Mouse (Mus musculus) urinary bladder, postnatal 25 days (tissue): Measurements from ENCODE around the gene Slc9a1.

Source experiments
- DNase-seq: peaks from one replicate; pipeline ENCODE4 v3.0.0; 2022; ENCODE audit warnings: low spot score

Slc9a1 gene

DNA sequence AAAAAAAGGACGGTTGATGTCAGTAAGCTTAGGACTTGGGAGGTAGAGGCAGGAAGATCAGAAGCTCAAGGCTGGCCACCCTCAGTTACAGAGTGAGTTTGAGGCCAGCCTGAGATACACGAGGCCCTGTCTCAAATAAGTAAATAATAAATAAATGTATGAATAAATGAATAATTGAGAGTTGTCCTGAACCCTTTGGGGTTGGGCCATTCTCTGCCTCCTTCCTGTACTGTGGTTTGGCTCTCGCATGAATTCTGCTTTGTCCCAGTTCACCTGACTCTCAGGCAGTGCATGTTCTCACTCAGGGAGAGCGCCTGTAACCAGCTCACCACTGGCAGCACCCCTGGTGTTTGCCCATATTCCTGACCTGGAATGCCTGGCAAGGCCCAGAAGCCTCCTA lies 4.5 kb downstream of the Slc9a1 start:
- no peak for DNase-seq

DNA sequence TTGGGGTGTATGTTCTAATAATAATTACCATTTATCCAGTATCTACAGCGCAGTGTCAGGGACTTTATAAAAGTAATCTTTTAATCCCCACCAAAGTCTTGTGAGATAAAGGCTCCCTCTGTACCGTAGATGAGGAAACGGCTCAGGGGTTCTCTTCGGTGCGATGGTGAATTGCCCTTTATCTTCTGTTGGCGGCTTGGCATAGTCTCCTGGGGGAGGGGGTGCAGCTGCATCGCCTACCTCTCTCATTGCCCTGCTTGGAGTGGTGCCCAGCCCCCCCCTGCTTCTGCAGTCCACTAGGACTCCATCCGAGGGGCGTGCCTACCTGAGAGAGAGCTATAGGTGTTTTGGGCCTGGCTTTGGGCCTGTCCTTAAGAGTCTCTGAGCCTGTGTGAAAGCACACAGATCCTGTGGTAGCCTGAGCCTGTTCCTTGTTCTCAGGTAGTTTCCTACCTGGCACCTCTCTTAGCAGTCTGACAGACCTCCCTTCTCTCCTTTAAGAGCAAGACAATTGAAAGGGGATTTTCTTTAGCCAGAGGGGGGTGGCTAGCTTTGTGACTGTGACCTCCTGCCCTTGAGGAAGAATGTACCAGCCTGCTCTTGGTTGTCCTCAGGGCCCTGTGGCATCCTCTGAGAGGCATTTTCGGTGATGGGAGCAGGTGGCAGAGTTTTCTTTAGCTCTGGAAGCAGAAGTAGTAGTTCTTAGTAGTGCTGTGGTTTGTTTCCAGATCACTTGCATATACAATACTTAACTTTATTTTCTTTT lies 6.5 kb downstream of the Slc9a1 start:
- no peak for DNase-seq

DNA sequence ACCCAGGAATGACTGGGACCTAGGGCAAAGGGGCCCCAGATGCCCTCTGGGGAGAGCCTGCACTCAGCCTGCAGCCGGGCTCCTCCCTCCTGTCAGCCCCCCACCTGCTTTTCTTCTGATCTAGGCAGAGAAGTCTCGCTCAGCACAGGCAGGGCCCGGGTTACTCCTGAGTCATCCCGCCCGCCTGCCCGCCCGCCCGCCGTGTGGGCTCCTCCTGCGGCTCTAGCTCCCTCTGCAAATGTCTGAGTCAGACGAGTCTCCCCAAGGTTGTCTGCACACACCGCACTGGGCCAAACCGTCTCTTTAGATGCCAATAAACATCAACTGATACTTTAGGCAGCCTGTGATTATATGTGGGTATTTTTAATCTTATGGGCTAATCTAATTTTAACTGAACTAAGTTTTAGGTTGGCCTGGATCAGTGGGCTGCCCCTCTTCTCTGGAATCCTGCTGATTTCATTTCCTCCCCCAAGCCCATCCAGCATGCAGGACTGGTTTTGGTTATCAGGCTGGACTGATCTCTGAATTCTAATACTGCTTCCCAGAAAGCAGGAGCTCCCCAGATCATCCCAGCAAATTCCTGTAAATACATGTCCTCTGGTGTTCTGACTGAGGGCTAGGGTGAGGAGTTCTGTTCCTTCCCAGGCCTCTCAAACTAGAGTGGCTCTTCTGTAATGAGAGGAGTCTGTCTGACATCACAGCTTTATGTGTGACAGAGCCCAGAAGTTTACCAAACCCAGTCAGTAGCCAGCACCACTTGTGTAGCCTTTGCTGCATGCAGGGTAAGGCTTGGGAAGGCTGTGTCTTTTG lies 8.9 kb downstream of the Slc9a1 start:
- no peak for DNase-seq

DNA sequence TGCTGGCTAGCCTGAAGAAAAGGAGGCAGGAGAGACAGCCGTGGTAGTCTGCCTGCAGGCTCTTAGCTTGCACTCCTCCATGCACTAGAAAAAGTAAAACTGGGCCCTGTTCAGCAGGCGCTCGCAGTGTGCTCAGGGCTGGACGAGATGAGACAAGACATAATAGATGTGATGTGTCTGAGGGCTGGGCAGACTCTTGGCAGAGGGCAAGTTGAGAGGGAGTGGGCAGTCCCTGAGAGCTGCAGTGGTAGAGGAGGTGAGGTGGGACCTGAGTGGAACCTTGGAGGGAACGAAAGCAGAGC lies 9.5 kb downstream of the Slc9a1 start:
- DNase-seq: no peak

DNA sequence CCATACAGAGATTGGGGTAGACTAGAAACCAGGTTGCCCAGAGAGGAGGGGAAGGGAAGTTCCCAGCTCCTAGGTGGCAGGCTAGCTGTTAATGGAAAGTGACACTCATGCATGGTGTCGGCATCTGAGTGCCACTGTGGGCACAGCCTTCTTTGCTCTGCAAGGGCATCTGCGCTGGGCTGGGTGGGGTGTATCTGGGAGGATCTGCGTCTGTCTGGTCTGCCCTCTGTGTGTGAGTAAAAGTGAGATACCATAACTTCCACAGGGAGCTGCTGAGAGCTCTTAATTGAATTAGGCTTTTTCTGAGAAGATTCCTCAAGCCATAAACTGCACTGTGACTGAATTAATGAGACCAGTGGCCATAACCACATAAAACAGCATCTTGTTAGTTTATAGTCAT lies 10.4 kb downstream of the Slc9a1 start:
- DNase-seq: no peak

DNA sequence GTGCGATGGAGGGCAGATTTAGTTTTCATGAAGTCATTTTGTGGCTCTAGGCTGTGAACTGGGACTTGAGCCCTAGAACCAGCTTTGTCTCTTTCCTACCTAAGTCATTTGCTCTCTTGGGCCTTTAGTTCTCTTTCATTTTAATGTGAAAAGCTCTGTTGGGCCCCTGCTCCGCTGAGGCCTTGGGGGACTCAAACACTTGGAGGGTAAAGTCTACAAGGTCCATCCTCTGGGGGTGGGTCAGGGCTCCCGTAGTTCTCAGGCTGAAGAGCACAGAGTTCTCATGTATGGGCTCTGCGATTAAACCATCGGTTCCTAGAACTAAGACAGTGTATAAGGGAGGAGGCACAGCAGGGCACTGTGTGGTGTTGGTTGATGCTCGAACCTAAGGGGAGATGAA lies 11.0 kb downstream of the Slc9a1 start:
- no peak for DNase-seq

DNA sequence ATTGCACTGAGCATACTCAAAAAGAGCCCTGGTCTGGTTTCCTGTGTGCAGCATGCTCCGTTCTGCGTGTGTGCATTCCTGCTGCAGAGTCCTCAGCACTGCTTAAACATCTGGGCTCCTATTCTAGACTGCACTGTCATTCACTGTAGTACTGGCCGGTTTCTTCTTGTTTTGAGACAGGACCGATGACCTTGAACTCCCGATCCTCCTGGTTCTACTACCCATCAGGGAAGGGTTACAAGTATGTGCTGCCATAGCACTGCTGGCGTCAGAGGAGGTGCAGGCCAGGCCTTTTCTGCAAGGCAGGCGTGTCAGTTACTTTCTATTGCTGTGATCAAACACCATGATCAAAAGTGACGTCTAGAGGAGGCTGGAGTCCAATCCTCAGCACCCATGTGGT lies 11.6 kb downstream of the Slc9a1 start:
- no peak for DNase-seq

DNA sequence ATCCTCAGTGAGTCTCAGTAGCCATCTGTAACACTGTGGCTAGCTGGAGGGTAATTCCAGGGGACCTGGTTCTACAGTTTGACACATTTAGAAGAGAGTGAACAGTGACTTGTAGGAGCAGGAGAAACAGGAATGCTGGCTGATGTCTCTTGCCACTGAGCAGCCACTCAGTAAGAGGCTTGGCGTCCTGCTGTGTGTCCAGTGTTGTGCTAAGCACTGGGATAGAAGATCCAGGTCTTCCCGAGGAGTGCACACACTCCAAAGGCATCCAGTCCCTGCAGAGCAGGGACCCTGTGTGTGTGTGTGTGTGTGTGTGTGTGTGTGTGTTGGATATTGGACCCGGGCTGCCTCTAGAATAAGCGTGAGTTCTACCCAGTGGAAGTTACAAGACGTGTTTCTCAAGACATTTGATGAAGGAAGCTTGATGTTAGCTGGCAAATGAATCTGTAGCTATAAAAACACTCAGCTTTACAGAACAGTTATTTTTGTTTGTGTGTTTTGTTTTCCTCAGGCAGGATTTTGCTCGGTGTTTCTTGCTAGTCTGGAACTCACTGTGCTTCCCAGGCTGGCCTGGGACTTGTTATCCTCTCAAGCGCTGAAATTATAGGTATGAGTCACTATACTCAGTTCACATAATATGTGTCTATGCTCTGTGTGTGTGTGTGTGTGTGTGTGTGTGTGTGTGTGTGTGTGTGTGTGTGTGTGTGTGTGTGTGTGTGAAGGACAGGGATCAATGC lies 16.7 kb downstream of the Slc9a1 start:
- DNase-seq: no peak

DNA sequence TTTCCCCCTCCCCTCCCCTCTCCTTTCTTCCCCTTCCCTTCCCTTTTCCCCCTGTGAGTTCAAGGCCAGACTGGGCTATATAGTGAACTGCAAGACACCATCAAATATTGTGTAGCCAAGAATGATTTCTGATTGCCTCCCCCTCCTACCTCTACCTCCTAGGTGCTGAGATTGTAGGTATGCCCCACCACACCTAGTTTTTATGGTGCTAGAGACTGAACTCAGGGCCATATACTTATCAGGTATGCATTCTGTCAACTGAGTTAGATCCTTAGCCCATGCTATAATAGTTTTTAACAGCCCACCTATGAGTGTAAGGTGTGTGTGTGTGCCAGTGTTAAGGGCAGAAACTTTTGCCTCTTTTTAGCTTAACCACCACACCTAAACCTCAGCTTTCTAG lies 17.5 kb downstream of the Slc9a1 start:
- no peak for DNase-seq

DNA sequence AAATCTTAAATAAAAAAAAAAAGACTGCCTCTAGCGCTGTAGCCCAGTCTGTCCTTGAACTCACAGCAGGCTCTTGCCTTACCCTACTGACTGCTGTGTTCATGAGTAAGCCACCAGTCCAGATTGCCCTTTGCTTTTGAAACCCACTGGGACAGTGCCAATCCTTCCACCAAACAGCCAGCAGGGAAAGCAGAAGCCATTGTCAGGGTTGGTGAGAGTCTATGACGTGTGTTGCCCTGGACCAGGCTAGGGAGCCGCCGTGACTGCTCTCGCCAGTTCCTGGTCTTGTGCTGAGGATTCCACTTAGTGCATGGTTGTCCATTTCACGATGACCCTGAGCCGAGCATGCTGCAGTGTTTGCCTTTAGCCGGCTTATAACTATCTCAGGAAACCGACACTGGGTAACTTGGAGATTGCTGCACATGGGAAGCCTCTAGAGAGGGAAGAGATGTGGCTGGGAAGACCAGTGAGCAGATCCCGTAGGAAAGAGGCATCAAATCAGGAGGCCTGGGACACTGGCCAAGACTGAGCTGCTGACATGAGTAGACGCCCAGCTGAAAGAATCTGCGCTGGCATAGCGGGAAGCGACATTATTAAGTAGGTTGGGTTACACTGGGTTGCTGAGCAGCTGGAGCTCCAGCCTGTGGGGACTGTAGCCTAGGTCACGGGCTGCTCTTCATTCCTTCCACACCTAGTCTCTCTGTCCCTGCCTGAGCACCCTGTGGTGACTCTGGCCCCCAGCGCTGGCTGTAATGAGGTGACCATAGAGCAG lies 19.5 kb downstream of the Slc9a1 start:
- no peak for DNase-seq

DNA sequence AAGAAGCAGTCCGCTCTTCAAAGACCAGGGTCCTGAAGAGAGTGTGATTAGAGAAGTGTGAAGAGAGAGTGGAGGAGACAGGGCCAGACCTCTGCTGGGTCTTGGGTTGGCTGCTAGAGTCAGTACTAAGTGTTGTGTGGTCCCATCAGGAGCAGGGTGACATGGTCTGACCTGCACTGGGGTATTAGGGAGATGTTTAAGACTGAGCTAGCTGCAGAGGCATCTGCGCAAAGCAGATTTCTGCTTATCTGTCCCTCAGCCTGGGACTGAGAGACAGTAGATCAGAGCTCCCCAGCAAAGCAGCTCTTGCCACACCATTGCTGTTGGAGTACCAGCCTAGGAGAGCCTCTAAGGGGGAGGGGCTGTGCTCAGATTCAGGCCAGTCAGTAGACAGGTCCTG lies 20.5 kb downstream of the Slc9a1 start:
- no peak for DNase-seq

DNA sequence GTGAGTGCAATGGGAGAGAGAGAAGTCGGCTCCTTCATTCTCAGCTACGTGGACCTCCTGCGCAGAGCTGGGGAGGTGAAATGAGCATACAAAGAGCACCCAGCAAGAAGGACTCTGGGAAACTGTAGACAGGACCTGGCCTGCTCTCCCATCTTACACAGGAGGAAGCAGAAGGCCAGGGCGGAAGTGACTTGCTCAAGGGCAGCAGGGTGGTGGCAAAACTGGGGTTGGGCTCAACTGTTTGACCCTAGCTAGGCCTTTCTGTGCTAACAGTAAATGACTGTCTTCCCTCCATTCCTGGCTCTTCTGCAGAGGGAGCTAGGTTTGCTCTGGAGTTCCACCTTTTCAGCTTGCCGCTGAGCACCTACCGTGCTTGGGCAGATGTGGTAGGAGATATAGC lies 21.1 kb downstream of the Slc9a1 start:
- no peak for DNase-seq

DNA sequence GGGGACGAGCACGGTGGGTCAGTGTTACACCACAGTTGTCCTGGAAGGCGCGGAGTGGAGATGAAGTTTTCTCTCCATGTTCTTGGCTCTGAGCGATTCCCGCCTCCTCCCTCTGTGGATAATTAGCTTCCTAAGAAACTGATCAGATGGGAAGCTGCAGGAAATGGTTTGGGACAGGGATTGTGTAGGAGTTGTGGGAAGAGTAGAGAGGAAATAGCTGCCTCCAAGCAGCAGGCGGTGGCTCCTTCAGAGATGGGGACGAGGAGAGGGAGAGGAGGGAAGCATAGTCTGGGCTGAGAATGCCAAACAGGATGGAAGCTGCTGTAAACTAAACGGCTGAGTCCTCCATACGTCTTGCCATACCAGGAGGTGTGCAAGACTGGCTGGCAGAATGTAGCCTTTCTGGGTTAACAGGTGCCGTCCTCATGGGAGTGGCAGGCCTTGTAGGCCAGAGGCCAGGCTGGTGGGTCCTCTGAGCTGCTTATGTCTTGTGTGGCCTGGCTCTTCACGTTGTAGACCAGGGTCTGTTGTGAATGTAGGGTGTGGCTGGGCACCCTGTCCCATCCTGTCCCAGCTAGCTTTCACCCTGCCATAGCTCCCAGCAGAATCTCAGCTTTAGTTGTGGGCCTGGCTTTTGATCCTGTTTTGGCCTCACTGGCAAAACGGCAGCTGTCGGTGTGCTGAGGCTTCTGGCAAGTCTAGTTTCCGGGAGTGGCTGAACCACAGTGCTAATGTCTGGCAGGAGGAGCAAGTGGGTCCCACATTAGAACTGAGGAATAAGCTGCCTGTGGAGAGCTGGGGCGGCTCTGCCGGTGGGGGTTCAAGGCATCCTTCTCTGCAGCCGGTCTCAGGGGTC lies 21.9 kb downstream of the Slc9a1 start:
- no peak for DNase-seq

DNA sequence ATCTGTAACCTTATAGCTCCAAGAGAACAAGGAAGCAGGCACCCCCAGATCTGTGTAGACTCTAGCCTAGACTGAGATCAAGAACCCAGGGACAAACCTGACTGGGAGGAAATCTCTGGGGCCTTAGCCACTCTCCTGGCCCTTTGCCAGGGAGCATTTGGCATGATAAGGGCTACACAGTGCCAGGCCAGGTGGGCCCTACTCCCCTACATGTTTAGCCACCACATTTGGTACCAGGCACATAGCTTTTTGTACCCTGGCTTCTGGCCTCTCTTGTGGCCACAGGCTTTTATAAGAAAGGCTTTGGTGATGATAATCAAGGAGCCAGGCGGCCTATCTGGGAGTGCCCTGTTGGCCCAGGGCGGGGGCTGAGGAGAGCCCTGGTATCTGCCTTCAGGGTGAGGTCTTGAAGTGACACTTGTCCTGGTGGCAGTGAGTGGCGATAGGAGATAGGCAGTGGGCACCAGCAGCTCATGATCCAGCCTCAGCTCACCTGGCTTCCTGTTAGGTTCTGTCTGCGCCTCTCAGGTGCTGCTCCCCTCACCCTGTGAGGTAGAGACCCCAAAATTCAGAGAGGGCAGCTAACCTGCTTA lies 25.6 kb downstream of the Slc9a1 start:
- DNase-seq: no peak

DNA sequence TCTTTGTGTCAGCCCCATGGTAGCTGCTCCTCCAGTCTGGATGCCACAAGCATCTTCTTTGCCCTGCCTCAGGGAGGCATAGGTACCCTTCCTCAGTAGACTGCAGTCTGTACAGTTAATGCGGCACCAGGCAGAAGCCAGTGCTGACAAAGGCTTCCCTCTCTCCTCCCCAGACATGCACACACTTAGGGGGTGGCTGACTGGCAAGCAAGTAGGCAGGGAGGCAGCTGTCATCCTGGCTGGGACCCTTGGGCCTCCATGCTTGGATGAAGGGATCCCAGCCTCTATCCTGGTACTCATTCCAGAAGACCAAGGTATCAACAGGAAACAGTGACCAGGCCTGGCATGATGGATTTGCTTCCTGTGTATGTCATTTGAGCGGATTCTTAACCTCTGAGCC lies 26.6 kb downstream of the Slc9a1 start:
- no peak for DNase-seq

DNA sequence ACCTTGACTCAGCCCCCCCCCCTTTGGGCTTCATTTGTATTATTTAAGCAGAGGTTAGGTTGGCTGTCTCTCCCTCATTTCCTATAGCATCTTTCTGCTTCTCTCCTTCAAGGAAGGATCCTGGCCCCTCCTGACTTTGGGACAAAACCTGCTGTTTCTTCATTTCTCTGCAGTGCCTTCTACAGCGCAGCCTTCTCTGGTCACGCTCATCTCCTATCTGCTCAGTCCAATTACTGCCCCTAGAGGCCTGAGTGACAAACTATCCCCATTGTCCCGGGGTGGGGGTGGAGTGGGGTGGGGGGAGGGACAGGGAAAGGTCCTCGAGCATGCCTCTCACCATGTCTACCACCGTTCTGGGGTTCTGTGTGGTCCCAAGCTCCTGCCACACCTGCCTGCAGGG lies 27.8 kb downstream of the Slc9a1 start:
- no peak for DNase-seq

DNA sequence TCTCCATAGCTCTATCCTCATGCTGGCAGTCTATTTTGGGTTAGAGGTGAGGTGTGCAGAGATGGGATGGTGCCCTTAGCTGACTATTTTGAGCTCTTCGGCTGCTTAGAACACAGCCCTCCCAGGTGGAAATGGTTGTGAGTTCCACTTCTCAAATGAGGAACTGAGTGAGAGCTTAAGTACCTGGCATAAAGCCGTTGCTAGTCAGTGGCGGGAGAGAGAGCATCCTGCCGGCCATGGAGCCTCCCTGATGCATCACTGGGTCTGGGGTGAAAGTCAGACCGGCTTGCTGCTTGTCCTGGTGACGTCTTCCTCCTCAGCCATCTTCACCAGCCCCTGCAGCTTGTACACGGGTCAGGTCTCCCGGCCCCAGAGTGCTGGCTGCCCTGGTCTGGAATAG lies 28.5 kb downstream of the Slc9a1 start:
- DNase-seq: no peak

DNA sequence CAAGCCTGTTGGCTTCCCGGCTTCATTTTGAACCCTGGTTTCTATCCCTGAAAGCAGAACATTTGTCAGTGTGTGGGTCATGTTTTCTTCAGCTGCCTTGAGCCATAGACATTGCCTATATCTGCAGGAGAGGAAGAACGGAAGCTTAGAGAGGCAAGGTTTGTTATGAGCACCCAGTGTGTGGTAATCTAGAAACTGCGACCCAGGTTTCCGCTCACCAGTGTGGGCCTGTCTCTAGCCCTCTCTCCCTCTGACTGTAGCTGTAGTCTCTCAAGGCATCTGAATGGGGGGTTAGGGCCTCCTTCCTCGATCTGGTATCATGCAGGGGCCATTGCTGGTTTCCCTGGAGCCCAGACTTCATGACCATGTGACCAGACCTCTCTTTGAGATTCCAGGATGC lies 29.1 kb downstream of the Slc9a1 start:
- DNase-seq: no peak

DNA sequence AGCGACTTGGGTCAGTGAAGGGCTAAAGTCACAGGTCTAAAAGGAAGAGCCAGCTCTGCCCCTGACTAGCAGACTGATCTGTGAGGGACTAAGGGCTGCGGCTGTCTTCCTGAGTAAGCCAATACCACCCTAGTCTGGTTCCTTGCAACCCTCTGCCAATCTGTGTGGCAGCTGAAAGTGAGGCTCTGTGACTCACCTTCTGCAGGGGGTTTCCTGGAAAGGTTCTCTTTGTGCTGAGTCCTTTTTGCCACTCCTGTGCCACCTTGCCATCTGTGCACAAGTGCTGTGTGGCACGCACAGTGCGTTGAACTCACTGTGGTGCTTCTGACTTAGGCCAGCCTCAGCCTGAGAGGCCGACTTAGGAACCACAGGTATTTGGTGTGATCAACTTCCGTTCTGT lies 30.0 kb downstream of the Slc9a1 start:
- DNase-seq: no peak

DNA sequence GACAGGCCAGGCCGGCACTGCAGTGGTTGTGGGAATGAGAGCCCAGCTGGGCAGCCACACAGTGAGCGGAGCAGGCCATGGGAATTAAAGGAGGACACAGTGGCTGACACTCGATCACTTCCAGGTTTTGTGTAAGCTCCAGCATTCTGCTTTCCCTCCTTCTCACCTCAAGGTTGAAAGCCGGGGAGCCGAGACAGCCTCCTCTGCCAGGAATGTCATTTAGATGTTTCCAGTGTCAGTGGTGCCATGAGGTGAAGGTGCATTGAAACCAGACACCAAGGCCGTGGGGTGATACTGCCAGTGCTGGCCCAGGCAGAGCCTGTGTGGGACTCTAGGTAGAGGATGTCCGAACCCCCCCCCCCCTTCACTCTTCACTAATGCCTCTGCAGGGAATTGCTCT lies 30.6 kb downstream of the Slc9a1 start:
- no peak for DNase-seq

DNA sequence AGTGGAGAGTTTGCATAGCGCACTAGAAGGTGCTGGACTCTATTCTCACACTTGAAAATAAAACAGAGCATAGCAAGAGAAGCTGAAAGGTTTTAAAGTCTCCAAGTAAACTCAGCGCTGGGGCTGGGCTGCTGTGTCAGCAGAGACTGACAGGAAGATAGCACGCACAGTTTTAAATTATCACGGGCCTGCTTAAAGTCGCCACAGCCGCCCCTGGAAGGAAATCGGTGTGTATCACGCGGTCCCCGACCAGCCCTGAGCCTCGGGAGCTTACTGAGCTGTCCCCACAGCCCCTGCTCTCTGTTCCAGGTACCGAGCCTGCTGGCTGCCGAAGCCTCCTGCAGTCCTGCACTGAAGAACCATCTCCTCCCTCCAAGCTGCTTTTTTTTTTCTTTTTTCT lies 32.5 kb downstream of the Slc9a1 start:
- DNase-seq: no peak
